Mouse (Mus musculus): ENCODE measurements around the gene Gm42957. TPM values are rescaled to one million over a fixed set of nuclear protein-coding genes. Genes with fewer than 3 reads are reported as not detected.
"Not testable (repeated sequence)": the region's sequence is repeated elsewhere in the genome, so short reads cannot be mapped to it uniquely, and the experiment has no call there.

Gm42957 gene
- polyA plus RNA-seq, 1 experiment: 0.01 TPM

- Histone ChIP-seq H3ac (ENCODE audit: control insufficient read depth, insufficient read length, low read depth) (no peak overlapping the region), H3K79me2 (ENCODE audit: control insufficient read depth, insufficient read depth) (no peaks in the 10 kb centered on the region), H3K4me3 (ENCODE audit: insufficient read depth, poor library complexity, severe bottlenecking) (no peak overlapping the region), H3K36me3 (ENCODE audit: control insufficient read depth, insufficient read depth) (no peaks in the 10 kb centered on the region), H3K27me3 (ENCODE audit: control insufficient read depth, insufficient read depth, insufficient read length) (no peaks in the 10 kb centered on the region), H3K79me3 (ENCODE audit: low read depth) (no peaks in the 10 kb centered on the region)
- no peak for TF ChIP-seq FOSL1 (IDR thresholded peaks at IDR 0.05; ENCODE audit: insufficient read depth, low read length, poor library complexity, severe bottlenecking)
- TF ChIP-seq MYOG (IDR thresholded peaks at IDR 0.05; ENCODE audit: control insufficient read depth, extremely low read depth, insufficient read length): no peak
- TF ChIP-seq MAX (IDR thresholded peaks at IDR 0.05): no peak
- TF ChIP-seq CEBPB (IDR thresholded peaks at IDR 0.05; ENCODE audit: low read depth): no peak
- TF ChIP-seq MYOD1 (IDR thresholded peaks at IDR 0.05; ENCODE audit: control insufficient read depth, insufficient read length, low read depth): no peak
- no peak for TF ChIP-seq USF1 (IDR thresholded peaks at IDR 0.05; ENCODE audit: low read depth)
- TF ChIP-seq CTCF (IDR thresholded peaks at IDR 0.05; ENCODE audit: control insufficient read depth, insufficient read depth, insufficient read length): no peak
These were observed 49.0 kb downstream of the Gm42957 start for GRCm38 (mm10) chr3:96684151-96684821.

GRCm38 (mm10) chr3:96684822-96685156 is 49.5 kb downstream of the Gm42957 start:
- H3K36me3 ChIP-seq (ENCODE audit: control insufficient read depth, insufficient read depth): no peaks in the 10 kb centered on the region
- no peak overlapping the region for H3ac ChIP-seq (ENCODE audit: control insufficient read depth, insufficient read length, low read depth)
- no peaks in the 10 kb centered on the region for H3K27me3 ChIP-seq (ENCODE audit: control insufficient read depth, insufficient read depth, insufficient read length)
- TF ChIP-seq CEBPB (IDR thresholded peaks at IDR 0.05; ENCODE audit: low read depth) (no peak), MAX (IDR thresholded peaks at IDR 0.05) (no peak), MYOG (IDR thresholded peaks at IDR 0.05; ENCODE audit: control insufficient read depth, extremely low read depth, insufficient read length) (no peak)
- H3K79me2 ChIP-seq (ENCODE audit: control insufficient read depth, insufficient read depth): no peaks in the 10 kb centered on the region
- H3K4me3 ChIP-seq (ENCODE audit: insufficient read depth, poor library complexity, severe bottlenecking): no peak overlapping the region
- no peaks in the 10 kb centered on the region for H3K79me3 ChIP-seq (ENCODE audit: low read depth)

- H3K27me3 ChIP-seq (ENCODE audit: control insufficient read depth, insufficient read depth, insufficient read length); H3K79me2 ChIP-seq (ENCODE audit: control insufficient read depth, insufficient read depth); H3K79me3 ChIP-seq (ENCODE audit: low read depth); H3K36me3 ChIP-seq (ENCODE audit: control insufficient read depth, insufficient read depth); H3ac ChIP-seq (ENCODE audit: control insufficient read depth, insufficient read length, low read depth); H3K4me3 ChIP-seq (ENCODE audit: insufficient read depth, poor library complexity, severe bottlenecking): not testable (repeated sequence)
These were observed 50.8 kb downstream of the Gm42957 start for GRCm38 (mm10) chr3:96686057-96686456.

GRCm38 (mm10) chr3:96688854-96689253 is 53.6 kb downstream of the Gm42957 start:
- H3K36me3 ChIP-seq (ENCODE audit: control insufficient read depth, insufficient read depth): no peaks in the 10 kb centered on the region
- no peak overlapping the region for H3K4me3 ChIP-seq (ENCODE audit: insufficient read depth, poor library complexity, severe bottlenecking)
- no peaks in the 10 kb centered on the region for H3K27me3 ChIP-seq (ENCODE audit: control insufficient read depth, insufficient read depth, insufficient read length)
- H3K79me3 ChIP-seq (ENCODE audit: low read depth): no peaks in the 10 kb centered on the region
- no peak overlapping the region for H3ac ChIP-seq (ENCODE audit: control insufficient read depth, insufficient read length, low read depth)
- TF ChIP-seq MYOD1 (IDR thresholded peaks at IDR 0.05; ENCODE audit: control insufficient read depth, insufficient read length, low read depth): no peak
- TF ChIP-seq CTCF (IDR thresholded peaks at IDR 0.05; ENCODE audit: control insufficient read depth, insufficient read depth, insufficient read length): no peak
- TF ChIP-seq CEBPB (IDR thresholded peaks at IDR 0.05; ENCODE audit: low read depth): no peak
- TF ChIP-seq MAX (IDR thresholded peaks at IDR 0.05): no peak
- no peak for TF ChIP-seq USF1 (IDR thresholded peaks at IDR 0.05; ENCODE audit: low read depth)
- TF ChIP-seq FOSL1 (IDR thresholded peaks at IDR 0.05; ENCODE audit: insufficient read depth, low read length, poor library complexity, severe bottlenecking): no peak
- no peak for TF ChIP-seq MYOG (IDR thresholded peaks at IDR 0.05; ENCODE audit: control insufficient read depth, extremely low read depth, insufficient read length)
- H3K79me2 ChIP-seq (ENCODE audit: control insufficient read depth, insufficient read depth): no peaks in the 10 kb centered on the region

- TF ChIP-seq USF1 (IDR thresholded peaks at IDR 0.05; ENCODE audit: low read depth): no peak
- no peak for TF ChIP-seq MYOG (IDR thresholded peaks at IDR 0.05; ENCODE audit: control insufficient read depth, extremely low read depth, insufficient read length)
- no peak for TF ChIP-seq CEBPB (IDR thresholded peaks at IDR 0.05; ENCODE audit: low read depth)
- no peak for TF ChIP-seq CTCF (IDR thresholded peaks at IDR 0.05; ENCODE audit: control insufficient read depth, insufficient read depth, insufficient read length)
- no peak for TF ChIP-seq MAX (IDR thresholded peaks at IDR 0.05)
- TF ChIP-seq FOSL1 (IDR thresholded peaks at IDR 0.05; ENCODE audit: insufficient read depth, low read length, poor library complexity, severe bottlenecking): no peak
- TF ChIP-seq MYOD1 (IDR thresholded peaks at IDR 0.05; ENCODE audit: control insufficient read depth, insufficient read length, low read depth): no peak
- H3ac ChIP-seq (ENCODE audit: control insufficient read depth, insufficient read length, low read depth): no peak overlapping the region
- H3K36me3 ChIP-seq (ENCODE audit: control insufficient read depth, insufficient read depth): no peaks in the 10 kb centered on the region
- no peaks in the 10 kb centered on the region for H3K79me2 ChIP-seq (ENCODE audit: control insufficient read depth, insufficient read depth)
- H3K27me3 ChIP-seq (ENCODE audit: control insufficient read depth, insufficient read depth, insufficient read length): no peaks in the 10 kb centered on the region
- H3K4me3 ChIP-seq (ENCODE audit: insufficient read depth, poor library complexity, severe bottlenecking): no peak overlapping the region
- H3K79me3 ChIP-seq (ENCODE audit: low read depth): no peaks in the 10 kb centered on the region
These were observed 55.0 kb downstream of the Gm42957 start for GRCm38 (mm10) chr3:96690298-96690697.

GRCm38 (mm10) chr3:96692506-96692905 is 57.2 kb downstream of the Gm42957 start:
- Histone ChIP-seq H3K4me3 (ENCODE audit: insufficient read depth, poor library complexity, severe bottlenecking) (no peak overlapping the region), H3K36me3 (ENCODE audit: control insufficient read depth, insufficient read depth) (no peaks in the 10 kb centered on the region), H3K27me3 (ENCODE audit: control insufficient read depth, insufficient read depth, insufficient read length) (no peaks in the 10 kb centered on the region), H3K79me3 (ENCODE audit: low read depth) (peaks cover 1% of the 10 kb centered on the region), H3ac (ENCODE audit: control insufficient read depth, insufficient read length, low read depth) (no peak overlapping the region), H3K79me2 (ENCODE audit: control insufficient read depth, insufficient read depth) (peaks cover 1% of the 10 kb centered on the region)
- no peak for TF ChIP-seq MYOD1 (IDR thresholded peaks at IDR 0.05; ENCODE audit: control insufficient read depth, insufficient read length, low read depth)
- TF ChIP-seq CTCF (IDR thresholded peaks at IDR 0.05; ENCODE audit: control insufficient read depth, insufficient read depth, insufficient read length): no peak
- no peak for TF ChIP-seq USF1 (IDR thresholded peaks at IDR 0.05; ENCODE audit: low read depth)
- TF ChIP-seq MYOG (IDR thresholded peaks at IDR 0.05; ENCODE audit: control insufficient read depth, extremely low read depth, insufficient read length): no peak
- TF ChIP-seq CEBPB (IDR thresholded peaks at IDR 0.05; ENCODE audit: low read depth): no peak
- TF ChIP-seq MAX (IDR thresholded peaks at IDR 0.05): no peak
